Mouse (Mus musculus): Measurements from ENCODE around the gene Ypel4. TPM values are rescaled to one million over a fixed set of nuclear protein-coding genes. Genes with fewer than 3 reads are reported as not detected.

Ypel4 gene
- polyA plus RNA-seq, 1 experiment from 2014 or later: 79.1 TPM

GRCm38 (mm10) chr2:84761840-84762239, 28.0 kb downstream of the Ypel4 start:
- peak; percentile 38; the same call in 1 of the 2 replicates for ATAC-seq (ENCODE audit: low read depth)
- no peak overlapping the region for H3K4me3 ChIP-seq (ENCODE audit: low read depth, low read length)
- H3K9me3 ChIP-seq (replicated peaks; ENCODE audit: control insufficient read depth, low read length): no peaks in the 10 kb centered on the region
- no peaks in the 10 kb centered on the region; the same call in 1 of the 2 replicates for H3K27me3 ChIP-seq (ENCODE audit: control insufficient read depth, insufficient read depth, low read depth, low read length)
- H3K9ac ChIP-seq (ENCODE audit: low read depth, low read length): no peak overlapping the region
- WGBS (ENCODE audit: insufficient replicate concordance): 40% methylated on average over 1 of the region's 1 CpGs
- H3K27ac ChIP-seq (ENCODE audit: low read length): peak overlapping the region; percentile 30; the same call in 1 of the 2 replicates
- H3K36me3 ChIP-seq (ENCODE audit: control insufficient read depth, insufficient read depth): no peaks in the 10 kb centered on the region
- H3K4me1 ChIP-seq (ENCODE audit: control insufficient read depth, low read depth, low read length): no peaks in the 10 kb centered on the region; the same call in 1 of the 2 replicates
- H3K4me2 ChIP-seq (ENCODE audit: low read depth, low read length): no peak overlapping the region

GRCm38 (mm10) chr2:84762295-84762694, 28.4 kb downstream of the Ypel4 start:
- Histone ChIP-seq H3K4me2 (ENCODE audit: low read depth, low read length) (no peak overlapping the region), H3K27ac (ENCODE audit: low read length) (0 out of 2 replicates have a peak overlapping the region, but pooled peaks have one; percentile 30), H3K27me3 (ENCODE audit: control insufficient read depth, insufficient read depth, low read depth, low read length) (no peaks in the 10 kb centered on the region; the same call in 1 of the 2 replicates), H3K4me1 (ENCODE audit: control insufficient read depth, low read depth, low read length) (no peaks in the 10 kb centered on the region; the same call in 1 of the 2 replicates), H3K4me3 (ENCODE audit: low read depth, low read length) (no peak overlapping the region), H3K9ac (ENCODE audit: low read depth, low read length) (no peak overlapping the region), H3K36me3 (ENCODE audit: control insufficient read depth, insufficient read depth) (no peaks in the 10 kb centered on the region), H3K9me3 (replicated peaks; ENCODE audit: control insufficient read depth, low read length) (no peaks in the 10 kb centered on the region)
- 47% methylated on average over 4 of the region's 4 CpGs for WGBS (ENCODE audit: insufficient replicate concordance)
- ATAC-seq (ENCODE audit: low read depth): no peak

- Histone ChIP-seq H3K27ac (ENCODE audit: low read length) (no peak overlapping the region), H3K4me3 (ENCODE audit: low read depth, low read length) (no peak overlapping the region), H3K27me3 (ENCODE audit: control insufficient read depth, insufficient read depth, low read depth, low read length) (no peaks in the 10 kb centered on the region; the same call in 1 of the 2 replicates), H3K4me1 (ENCODE audit: control insufficient read depth, low read depth, low read length) (no peaks in the 10 kb centered on the region; the same call in 1 of the 2 replicates), H3K36me3 (ENCODE audit: control insufficient read depth, insufficient read depth) (no peaks in the 10 kb centered on the region), H3K4me2 (ENCODE audit: low read depth, low read length) (no peak overlapping the region), H3K9ac (ENCODE audit: low read depth, low read length) (no peak overlapping the region), H3K9me3 (replicated peaks; ENCODE audit: control insufficient read depth, low read length) (no peaks in the 10 kb centered on the region)
- 18% methylated on average over 1 of the region's 1 CpGs for WGBS (ENCODE audit: insufficient replicate concordance)
- no peak for ATAC-seq (ENCODE audit: low read depth)
Measured at GRCm38 (mm10) chr2:84762818-84763217, 29.0 kb downstream of the Ypel4 start.

- H3K36me3 ChIP-seq (ENCODE audit: control insufficient read depth, insufficient read depth): no peaks in the 10 kb centered on the region
- H3K4me1 ChIP-seq (ENCODE audit: control insufficient read depth, low read depth, low read length): no peaks in the 10 kb centered on the region; the same call in none of the 2 replicates
- H3K4me3 ChIP-seq (ENCODE audit: low read depth, low read length): no peak overlapping the region
- no peak overlapping the region for H3K27ac ChIP-seq (ENCODE audit: low read length)
- no peak overlapping the region for H3K9ac ChIP-seq (ENCODE audit: low read depth, low read length)
- no peak overlapping the region for H3K4me2 ChIP-seq (ENCODE audit: low read depth, low read length)
- H3K9me3 ChIP-seq (replicated peaks; ENCODE audit: control insufficient read depth, low read length): no peaks in the 10 kb centered on the region
- ATAC-seq (ENCODE audit: low read depth): no peak
- 51% methylated on average over 6 of the region's 6 CpGs for WGBS (ENCODE audit: insufficient replicate concordance)
- H3K27me3 ChIP-seq (ENCODE audit: control insufficient read depth, insufficient read depth, low read depth, low read length): peaks cover 10% of the 10 kb centered on the region
Measured at GRCm38 (mm10) chr2:84770501-84770900, 36.6 kb downstream of the Ypel4 start.

GRCm38 (mm10) chr2:84772454-84772853, 38.6 kb downstream of the Ypel4 start:
- Histone ChIP-seq H3K4me2 (ENCODE audit: low read depth, low read length) (no peak overlapping the region), H3K27me3 (ENCODE audit: control insufficient read depth, insufficient read depth, low read depth, low read length) (peaks cover 14% of the 10 kb centered on the region), H3K9ac (ENCODE audit: low read depth, low read length) (no peak overlapping the region), H3K36me3 (ENCODE audit: control insufficient read depth, insufficient read depth) (no peaks in the 10 kb centered on the region), H3K4me3 (ENCODE audit: low read depth, low read length) (no peak overlapping the region), H3K9me3 (replicated peaks; ENCODE audit: control insufficient read depth, low read length) (no peaks in the 10 kb centered on the region), H3K27ac (ENCODE audit: low read length) (no peak overlapping the region), H3K4me1 (ENCODE audit: control insufficient read depth, low read depth, low read length) (no peaks in the 10 kb centered on the region; the same call in none of the 2 replicates)
- ATAC-seq (ENCODE audit: low read depth): no peak
- 64% methylated on average over 4 of the region's 4 CpGs for WGBS (ENCODE audit: insufficient replicate concordance)

GRCm38 (mm10) chr2:84773195-84773594, 39.3 kb downstream of the Ypel4 start:
- 59% methylated on average over 5 of the region's 5 CpGs for WGBS (ENCODE audit: insufficient replicate concordance)
- no peak for ATAC-seq (ENCODE audit: low read depth)
- H3K4me1 ChIP-seq (ENCODE audit: control insufficient read depth, low read depth, low read length): no peaks in the 10 kb centered on the region; the same call in none of the 2 replicates
- no peak overlapping the region for H3K27ac ChIP-seq (ENCODE audit: low read length)
- no peaks in the 10 kb centered on the region for H3K9me3 ChIP-seq (replicated peaks; ENCODE audit: control insufficient read depth, low read length)
- peaks cover 17% of the 10 kb centered on the region for H3K27me3 ChIP-seq (ENCODE audit: control insufficient read depth, insufficient read depth, low read depth, low read length)
- H3K9ac ChIP-seq (ENCODE audit: low read depth, low read length): no peak overlapping the region
- no peak overlapping the region for H3K4me3 ChIP-seq (ENCODE audit: low read depth, low read length)
- no peak overlapping the region for H3K4me2 ChIP-seq (ENCODE audit: low read depth, low read length)
- no peaks in the 10 kb centered on the region for H3K36me3 ChIP-seq (ENCODE audit: control insufficient read depth, insufficient read depth)

GRCm38 (mm10) chr2:84774751-84775150, 40.9 kb downstream of the Ypel4 start:
- no peak overlapping the region for H3K9ac ChIP-seq (ENCODE audit: low read depth, low read length)
- WGBS (ENCODE audit: insufficient replicate concordance): 24% methylated on average over 15 of the region's 15 CpGs
- H3K9me3 ChIP-seq (replicated peaks; ENCODE audit: control insufficient read depth, low read length): no peaks in the 10 kb centered on the region
- H3K4me1 ChIP-seq (ENCODE audit: control insufficient read depth, low read depth, low read length): no peaks in the 10 kb centered on the region; the same call in none of the 2 replicates
- H3K36me3 ChIP-seq (ENCODE audit: control insufficient read depth, insufficient read depth): no peaks in the 10 kb centered on the region
- H3K27me3 ChIP-seq (ENCODE audit: control insufficient read depth, insufficient read depth, low read depth, low read length): peaks cover 29% of the 10 kb centered on the region
- peak overlapping the region; percentile 23 for H3K4me3 ChIP-seq (ENCODE audit: low read depth, low read length)
- ATAC-seq (ENCODE audit: low read depth): peak; percentile 79
- peak overlapping the region; percentile 15 for H3K4me2 ChIP-seq (ENCODE audit: low read depth, low read length)
- H3K27ac ChIP-seq (ENCODE audit: low read length): no peak overlapping the region

GRCm38 (mm10) chr2:84775241-84775640, 41.4 kb downstream of the Ypel4 start, which contains the start of gene Serping1:
Gene Serping1, minus strand, starts transcription at chr2:84775444.
- ATAC-seq (ENCODE audit: low read depth): peak; percentile 78
- Histone ChIP-seq H3K27me3 (ENCODE audit: control insufficient read depth, insufficient read depth, low read depth, low read length) (peaks cover 29% of the 10 kb centered on the region), H3K36me3 (ENCODE audit: control insufficient read depth, insufficient read depth) (no peaks in the 10 kb centered on the region), H3K4me1 (ENCODE audit: control insufficient read depth, low read depth, low read length) (no peaks in the 10 kb centered on the region; the same call in none of the 2 replicates), H3K4me3 (ENCODE audit: low read depth, low read length) (peak within 1 kb of the TSS; percentile 23), H3K9me3 (replicated peaks; ENCODE audit: control insufficient read depth, low read length) (no peaks in the 10 kb centered on the region), H3K9ac (ENCODE audit: low read depth, low read length) (no peak within 1 kb of the TSS), H3K27ac (ENCODE audit: low read length) (no peak within 1 kb of the TSS), H3K4me2 (ENCODE audit: low read depth, low read length) (peak within 1 kb of the TSS; percentile 15)
- 64% methylated on average over 9 of the region's 9 CpGs for WGBS (ENCODE audit: insufficient replicate concordance)

- WGBS (ENCODE audit: insufficient replicate concordance): 55% methylated on average over 6 of the region's 6 CpGs
- H3K4me2 ChIP-seq (ENCODE audit: low read depth, low read length): no peak overlapping the region
- H3K4me1 ChIP-seq (ENCODE audit: control insufficient read depth, low read depth, low read length): no peaks in the 10 kb centered on the region; the same call in none of the 2 replicates
- no peaks in the 10 kb centered on the region for H3K36me3 ChIP-seq (ENCODE audit: control insufficient read depth, insufficient read depth)
- H3K9me3 ChIP-seq (replicated peaks; ENCODE audit: control insufficient read depth, low read length): no peaks in the 10 kb centered on the region
- H3K9ac ChIP-seq (ENCODE audit: low read depth, low read length): no peak overlapping the region
- peaks cover 29% of the 10 kb centered on the region for H3K27me3 ChIP-seq (ENCODE audit: control insufficient read depth, insufficient read depth, low read depth, low read length)
- no peak overlapping the region for H3K4me3 ChIP-seq (ENCODE audit: low read depth, low read length)
- ATAC-seq (ENCODE audit: low read depth): no peak
- no peak overlapping the region for H3K27ac ChIP-seq (ENCODE audit: low read length)
Measured at GRCm38 (mm10) chr2:84775665-84776064, 41.8 kb downstream of the Ypel4 start.
